Mouse (Mus musculus): ENCODE measurements around the gene Crybg2.

DNA sequence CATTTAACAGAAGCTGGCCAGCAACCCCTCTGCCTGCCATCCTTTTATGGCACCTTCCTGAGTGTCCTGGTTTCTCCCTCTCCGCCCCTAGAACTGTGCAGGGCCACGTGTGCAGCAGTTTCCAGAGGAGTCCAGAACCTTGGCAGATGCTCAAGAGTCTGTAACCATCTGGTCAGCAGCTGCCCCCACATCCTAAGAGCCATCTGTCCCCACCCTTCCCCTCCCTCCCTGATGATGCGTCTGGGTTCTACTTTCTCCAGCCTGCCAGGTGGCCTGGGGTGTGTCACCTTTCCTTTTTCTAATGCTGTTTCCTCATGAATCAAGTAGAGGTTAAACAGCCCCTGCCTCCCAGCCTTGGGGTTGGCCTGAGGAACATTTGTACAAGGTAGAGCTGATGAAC is 61.7 kb downstream of the Crybg2 start:
- TF ChIP-seq CTCF (IDR thresholded peaks at IDR 0.05; ENCODE audit: low read depth, low read length) = no peak
- TF ChIP-seq GATA1 (IDR thresholded peaks at IDR 0.05; ENCODE audit: borderline replicate concordance, low read length) = no peak
